Mouse (Mus musculus): ENCODE measurements around the gene Ptgis.

- no peak for TF ChIP-seq CTCF (conservative IDR thresholded peaks at IDR 0.05; ENCODE audit: low read length)
- TF ChIP-seq NANOG (IDR thresholded peaks at IDR 0.05; ENCODE audit: borderline replicate concordance, low read length) = no peak
- no peak for TF ChIP-seq POU5F1 (IDR thresholded peaks at IDR 0.05; ENCODE audit: borderline replicate concordance, low read length)
These were observed 13.8 kb upstream of the Ptgis start for GRCm38 (mm10) chr2:167254185-167254584.
